ENCODE assay signal across 8 mouse cellular contexts in the genomic region with DNA sequence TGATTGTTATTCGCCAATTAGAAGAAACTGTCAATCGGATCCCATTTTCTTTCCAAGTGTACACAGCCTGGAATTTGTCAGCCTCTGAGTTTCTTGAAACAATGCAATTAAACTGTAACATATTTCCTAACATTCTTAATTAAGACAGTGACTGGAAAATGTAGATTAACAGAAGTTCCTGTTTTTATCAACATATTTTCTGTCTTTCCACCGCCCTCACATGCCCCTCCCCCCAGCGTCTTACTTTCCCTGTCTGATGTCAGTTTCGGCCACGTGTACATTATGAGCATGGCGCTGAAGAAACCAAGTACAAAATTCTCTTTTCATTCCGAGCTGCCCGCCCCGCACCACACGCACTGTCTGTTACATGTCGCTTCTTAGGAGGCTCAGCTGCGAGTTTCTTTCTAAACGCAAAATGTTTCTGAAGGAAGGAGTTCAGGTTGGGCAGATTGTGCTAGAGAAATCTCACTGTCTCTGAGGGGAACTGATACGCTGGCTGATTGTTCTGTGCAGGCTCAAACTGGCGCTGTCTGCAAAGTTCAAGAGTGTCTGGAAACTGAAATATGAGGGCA.
DNase-seq lines count a peak whose midpoint lies in the region; ATAC-seq and TF ChIP-seq lines count a peak whose summit lies in the region.

No protein-coding gene starts in this region.

- TF ChIP-seq CTCF in CH12.LX (conservative IDR thresholded peaks at IDR 0.05 in 1 of 2, IDR thresholded peaks at IDR 0.05 in 1 of 2; ENCODE audit: low read depth in 2 of 2, low read length in 2 of 2), result no peak
- TF ChIP-seq CTCF in brain, embryonic 14.5 days (IDR thresholded peaks at IDR 0.05; ENCODE audit: borderline replicate concordance, extremely low read depth, insufficient read depth, insufficient read length), result no peak
- TF ChIP-seq CTCF in kidney, adult 2 months (conservative IDR thresholded peaks at IDR 0.05; ENCODE audit: insufficient read depth, insufficient read length, low read depth, low read length), result no peak

- no peaks in the 10 kb centered on the region for H3K79me2 ChIP-seq in CH12.LX (replicated peaks; ENCODE audit: control insufficient read depth, extremely low read depth, insufficient read depth, poor library complexity, severe bottlenecking)

- peak; percentile 23; the same call in 1 of the 2 replicates for ATAC-seq in limb, embryonic 14.5 days (ENCODE audit: low FRiP score, low read depth)
- ATAC-seq in midbrain, embryonic 16.5 days, result no peak
- no peak for ATAC-seq in stomach, embryonic 16.5 days (ENCODE audit: insufficient read depth, low FRiP score)

- no peak for TF ChIP-seq RAD21 in CH12.LX (IDR thresholded peaks at IDR 0.05; ENCODE audit: low read depth, low read length)

- dilution Hi-C loops in CH12.LX (cut with MboI; ENCODE audit: extremely low pct_ligation_motif_present, extremely low pct_unique_long_range_greater_than_20kb, low sequenced_read_pairs), result no loop called here

- in situ Hi-C loops in CH12.LX (cut with MboI; ENCODE audit: low pct_ligation_motif_present, low pct_unique_long_range_greater_than_20kb, low sequenced_read_pairs), result no loop called here

- peak; percentile 76 for TF ChIP-seq EP300 in CH12.LX (IDR thresholded peaks at IDR 0.05; ENCODE audit: low read length)

- no peaks in the 10 kb centered on the region for H3K27me3 ChIP-seq in CH12.LX (replicated peaks)
- no peaks in the 10 kb centered on the region for H3K27me3 ChIP-seq in kidney, adult 2 months (replicated peaks; ENCODE audit: control insufficient read depth, insufficient read depth, low read length)
- H3K27me3 ChIP-seq in limb, embryonic 14.5 days (ENCODE audit: control insufficient read depth, insufficient read depth, low read length), result no peaks in the 10 kb centered on the region
- H3K27me3 ChIP-seq in midbrain, embryonic 16.5 days (ENCODE audit: control insufficient read depth, insufficient read depth, low read depth, low read length), result no peaks in the 10 kb centered on the region
- H3K27me3 ChIP-seq in stomach, embryonic 16.5 days (ENCODE audit: control insufficient read depth, insufficient read depth, low read length), result no peaks in the 10 kb centered on the region

- peak; percentile 80 for DNase-seq in CH12.LX (ENCODE audit: extremely low read depth)
- peak; percentile 88 for DNase-seq in brain, embryonic 14.5 days (ENCODE audit: low read depth)
- DNase-seq in heart, adult 8-10 months (ENCODE audit: low spot score), result peak; percentile 23
- DNase-seq in kidney, adult 2 months, result peak; percentile 38
- DNase-seq in limb, embryonic 14.5 days (ENCODE audit: low spot score), result no peak
- no peak for DNase-seq in ovary, adult 18-20 months (ENCODE audit: low spot score)

- H3K4me2 ChIP-seq in CH12.LX (ENCODE audit: insufficient read depth, low read depth, poor library complexity, severe bottlenecking), result peak overlapping the region; percentile 97
- no peak overlapping the region; the same call in 1 of the 2 replicates for H3K4me2 ChIP-seq in limb, embryonic 14.5 days (replicated peaks; ENCODE audit: low read depth, low read length, severe bottlenecking)
- H3K4me2 ChIP-seq in midbrain, embryonic 16.5 days (ENCODE audit: low read length), result peak overlapping the region; percentile 43
- peak overlapping the region; percentile 38; the same call in 1 of the 2 replicates for H3K4me2 ChIP-seq in stomach, embryonic 16.5 days (ENCODE audit: low read depth, low read length)

- TF ChIP-seq POLR2A in CH12.LX (IDR thresholded peaks at IDR 0.05; ENCODE audit: low read depth, low read length), result no peak
- no peak for TF ChIP-seq POLR2A in brain, embryonic 14.5 days (IDR thresholded peaks at IDR 0.05; ENCODE audit: borderline replicate concordance, extremely low read depth, insufficient read depth, insufficient read length, poor library complexity, severe bottlenecking)
- no peak for TF ChIP-seq POLR2A in kidney, adult 2 months (IDR thresholded peaks at IDR 0.05; ENCODE audit: low read depth, low read length)
- no peak for TF ChIP-seq POLR2A in limb, embryonic 14.5 days (IDR thresholded peaks at IDR 0.05; ENCODE audit: borderline replicate concordance, extremely low read depth, insufficient read depth, insufficient read length)

- WGBS in kidney, adult 2 months, result 41% methylated on average over 16 of the region's 16 CpGs
- 40% methylated on average over 16 of the region's 16 CpGs for WGBS in limb, embryonic 14.5 days
- WGBS in midbrain, embryonic 16.5 days, result 17% methylated on average over 16 of the region's 16 CpGs
- WGBS in stomach, embryonic 16.5 days, result 44% methylated on average over 16 of the region's 16 CpGs

- peaks cover 2 to 10% of the 10 kb centered on the region in 2 experiments for H3K36me3 ChIP-seq in CH12.LX (replicated peaks in 1 of 2; ENCODE audit: control insufficient read depth in 1 of 2, insufficient read depth in 1 of 2, low read length in 1 of 2)
- H3K36me3 ChIP-seq in kidney, adult 2 months (ENCODE audit: control insufficient read depth, insufficient read depth, low read length), result no peaks in the 10 kb centered on the region
- H3K36me3 ChIP-seq in limb, embryonic 14.5 days (ENCODE audit: control insufficient read depth, insufficient read depth, low read length), result no peaks in the 10 kb centered on the region
- H3K36me3 ChIP-seq in midbrain, embryonic 16.5 days (ENCODE audit: control insufficient read depth, insufficient read depth, low read length), result no peaks in the 10 kb centered on the region
- no peaks in the 10 kb centered on the region for H3K36me3 ChIP-seq in stomach, embryonic 16.5 days (ENCODE audit: control insufficient read depth, insufficient read depth, low read length)

- H3K27ac ChIP-seq in CH12.LX (ENCODE audit: insufficient read depth, low read depth), result peak overlapping the region; percentile 76; the same call in 1 of the 2 replicates
- H3K27ac ChIP-seq in kidney, adult 2 months (ENCODE audit: insufficient read depth, low read depth, low read length), result peak overlapping the region; percentile 7; the same call in 1 of the 2 replicates
- peak overlapping the region; percentile 43; the same call in 1 of the 2 replicates for H3K27ac ChIP-seq in limb, embryonic 14.5 days (replicated peaks; ENCODE audit: low read depth, low read length)
- no peak overlapping the region; the same call in 1 of the 2 replicates for H3K27ac ChIP-seq in midbrain, embryonic 16.5 days (ENCODE audit: low read length)
- no peak overlapping the region for H3K27ac ChIP-seq in stomach, embryonic 16.5 days (ENCODE audit: low read length)

- peak overlapping the region; percentile 31; the same call in 1 of the 2 replicates for H3K9ac ChIP-seq in CH12.LX (ENCODE audit: insufficient read depth, low read depth)
- H3K9ac ChIP-seq in limb, embryonic 14.5 days (ENCODE audit: low read depth, low read length, severe bottlenecking), result 0 out of 2 replicates have a peak overlapping the region, but pooled peaks have one; percentile 31
- H3K9ac ChIP-seq in midbrain, embryonic 16.5 days (ENCODE audit: low read depth, low read length), result 0 out of 2 replicates have a peak overlapping the region, but pooled peaks have one; percentile 28
- peak overlapping the region; percentile 26; the same call in 1 of the 2 replicates for H3K9ac ChIP-seq in stomach, embryonic 16.5 days (ENCODE audit: low read length)

- peaks cover 23 to 78% of the 10 kb centered on the region in 2 experiments for H3K4me1 ChIP-seq in CH12.LX (ENCODE audit: control insufficient read depth in 1 of 2, insufficient read depth in 2 of 2)
- H3K4me1 ChIP-seq in kidney, adult 2 months (ENCODE audit: control insufficient read depth, insufficient read depth, low read length), result peaks cover 4% of the 10 kb centered on the region; the same call in 1 of the 2 replicates
- H3K4me1 ChIP-seq in limb, embryonic 14.5 days (ENCODE audit: control insufficient read depth, insufficient read depth, low read length), result peaks cover 19% of the 10 kb centered on the region
- peaks cover 37% of the 10 kb centered on the region for H3K4me1 ChIP-seq in midbrain, embryonic 16.5 days (ENCODE audit: control insufficient read depth, insufficient read depth, low read length)
- peaks cover 22% of the 10 kb centered on the region for H3K4me1 ChIP-seq in stomach, embryonic 16.5 days (ENCODE audit: control insufficient read depth, insufficient read depth, low read length)

- peak overlapping the region in 2 of 3 experiments; percentile 4 to 30 for H3K4me3 ChIP-seq in CH12.LX (replicated peaks in 1 of 3; ENCODE audit: low read depth in 2 of 3, low read length in 2 of 3, poor library complexity in 1 of 3)
- H3K4me3 ChIP-seq in kidney, adult 2 months (ENCODE audit: insufficient read depth, low read depth, low read length), result no peak overlapping the region; the same call in 1 of the 2 replicates
- H3K4me3 ChIP-seq in limb, embryonic 14.5 days (replicated peaks; ENCODE audit: low read length), result no peak overlapping the region
- H3K4me3 ChIP-seq in midbrain, embryonic 16.5 days (ENCODE audit: low read depth, low read length), result no peak overlapping the region
- no peak overlapping the region for H3K4me3 ChIP-seq in stomach, embryonic 16.5 days (replicated peaks; ENCODE audit: low read length)

- H3K9me3 ChIP-seq in CH12.LX (replicated peaks; ENCODE audit: low read length), result no peaks in the 10 kb centered on the region
- H3K9me3 ChIP-seq in limb, embryonic 14.5 days (ENCODE audit: control insufficient read depth, low read length), result no peaks in the 10 kb centered on the region
- H3K9me3 ChIP-seq in midbrain, embryonic 16.5 days (replicated peaks; ENCODE audit: control insufficient read depth, low read length, poor library complexity, severe bottlenecking), result no peaks in the 10 kb centered on the region
- H3K9me3 ChIP-seq in stomach, embryonic 16.5 days (replicated peaks; ENCODE audit: control insufficient read depth, low read length), result no peaks in the 10 kb centered on the region

TF ChIP-seq in CH12.LX, 34 proteins besides CTCF, POLR2A, EP300 and RAD21 (continues in another document):
- TF ChIP-seq JUN (IDR thresholded peaks at IDR 0.05; ENCODE audit: insufficient read depth, low read depth, low read length), result peak; percentile 17; the same call in 1 of the 2 replicates
- peak; percentile 59; the same call in 1 of the 2 replicates for TF ChIP-seq RCOR1 (conservative IDR thresholded peaks at IDR 0.05; ENCODE audit: low read depth, low read length)
- TF ChIP-seq USF2 (conservative IDR thresholded peaks at IDR 0.05; ENCODE audit: low read depth, low read length), result peak; percentile 36; the same call in 1 of the 2 replicates
- peak; percentile 24; the same call in 1 of the 2 replicates for TF ChIP-seq HCFC1 (IDR thresholded peaks at IDR 0.05; ENCODE audit: low read depth, low read length)
- TF ChIP-seq MEF2A (IDR thresholded peaks at IDR 0.05; ENCODE audit: borderline replicate concordance, low read depth, low read length), result peak; percentile 67; the same call in 1 of the 2 replicates
- 0 out of 2 replicates have a peak, but pooled peaks have one; percentile 28 for TF ChIP-seq JUND (conservative IDR thresholded peaks at IDR 0.05; ENCODE audit: low read depth, low read length)
- TF ChIP-seq ETS1 (conservative IDR thresholded peaks at IDR 0.05; ENCODE audit: low read depth, low read length), result peak; percentile 62
- peak; percentile 95 for TF ChIP-seq MYC (IDR thresholded peaks at IDR 0.05; ENCODE audit: low read depth, low read length)
- TF ChIP-seq GABPA (IDR thresholded peaks at IDR 0.05; ENCODE audit: insufficient replicate concordance, low read depth, low read length), result no peak
- TF ChIP-seq USF1 (IDR thresholded peaks at IDR 0.05; ENCODE audit: low read depth, low read length), result peak; percentile 46

Comparison
In these comparisons a context has a peak if more than half of its experiments do, and no peak if none do; other contexts are left out.
1. DNase-seq: peak in CH12.LX (single experiment), brain, embryonic 14.5 days (single experiment), heart, adult 8-10 months (single experiment) and kidney, adult 2 months (single experiment); none in limb, embryonic 14.5 days (single experiment) and ovary, adult 18-20 months (single experiment).
2. H3K27ac ChIP-seq: peak in CH12.LX (single experiment), kidney, adult 2 months (single experiment) and limb, embryonic 14.5 days (single experiment); none in midbrain, embryonic 16.5 days (single experiment) and stomach, embryonic 16.5 days (single experiment).
3. H3K4me3 ChIP-seq: peak in CH12.LX (2 of 3); none in kidney, adult 2 months (single experiment), limb, embryonic 14.5 days (single experiment), midbrain, embryonic 16.5 days (single experiment) and stomach, embryonic 16.5 days (single experiment).
4. Peak in every context shown above with its lines, with median percentiles within 50 percentile points of each other: H3K9ac ChIP-seq.